Mouse (Mus musculus) lung, embryonic 16.5 days (tissue): ENCODE results near the gene Raver2. TPM values are rescaled to one million over a fixed set of nuclear protein-coding genes. Genes with fewer than 3 reads are reported as not detected.

Experiments used
- ATAC-seq: fragments of 200-750 bp; cut with Nextera tagmentation; 2 replicates; pipeline ENCODE4 v1.8.0; 2017; ENCODE audit warnings: low read depth, mild to moderate bottlenecking, moderate library complexity
- H3K27ac ChIP-seq: fragments of 300-500 bp; sonication (generic); 2 replicates; pipeline ENCODE4 v1.5.1; 2014; ENCODE audit warnings: mild to moderate bottlenecking, control low read depth, low read length
- H3K27me3 ChIP-seq: fragments of 300-500 bp; sonication (generic); 2 replicates; pipeline ENCODE4 v1.6.1; 2014; ENCODE audit warnings: low read depth, low read length, mixed read lengths; ENCODE audit not compliant: control insufficient read depth, insufficient read depth
- H3K36me3 ChIP-seq: fragments of 300-500 bp; sonication (generic); 2 replicates; pipeline ENCODE4 v1.6.1; 2014; ENCODE audit warnings: low read length; ENCODE audit not compliant: control insufficient read depth, insufficient read depth
- H3K4me1 ChIP-seq: fragments of 300-500 bp; sonication (generic); replicated peaks from 2 replicates; pipeline ENCODE4 v1.6.1; 2014; ENCODE audit warnings: low read length, mixed read lengths; ENCODE audit not compliant: control insufficient read depth, insufficient read depth
- H3K4me2 ChIP-seq: fragments of 300-500 bp; sonication (generic); 2 replicates; pipeline ENCODE4 v1.6.1; 2014; ENCODE audit warnings: low read depth, low read length, control low read depth
- H3K4me3 ChIP-seq: fragments of 300-500 bp; sonication (generic); 2 replicates; pipeline ENCODE4 v1.5.1; 2014; ENCODE audit warnings: mild to moderate bottlenecking, low read length, control low read depth
- H3K9ac ChIP-seq: fragments of 300-500 bp; sonication (generic); 2 replicates; pipeline ENCODE4 v1.6.1; 2014; ENCODE audit warnings: low read length, control low read depth
- H3K9me3 ChIP-seq: fragments of 300-500 bp; sonication (generic); 2 replicates; pipeline ENCODE4 v1.6.1; 2016; ENCODE audit warnings: low read length; ENCODE audit not compliant: control insufficient read depth
- WGBS: fragments of 180-500 bp; shearing (Covaris S2); extraction: QIAGEN DNeasy Blood & Tissue Kit; methylation state at CpG from one replicate; pipeline ENCODE4 v1.1.7; 2014; 5-methylcytosine and 5-hydroxymethylcytosine counted together
- polyA plus RNA-seq: library from polyadenylated mRNA; unstranded; fragments of >200 nt; fragmentation: Nextera tagmentation; extraction: Ambion mirVana; gene quantifications from 2 replicates; pipeline ENCODE4 v1.2.1, GENCODE M21; 2015

Gene Raver2
- polyA plus RNA-seq, result 13.8 and 14.5 TPM in 2 replicates

DNA sequence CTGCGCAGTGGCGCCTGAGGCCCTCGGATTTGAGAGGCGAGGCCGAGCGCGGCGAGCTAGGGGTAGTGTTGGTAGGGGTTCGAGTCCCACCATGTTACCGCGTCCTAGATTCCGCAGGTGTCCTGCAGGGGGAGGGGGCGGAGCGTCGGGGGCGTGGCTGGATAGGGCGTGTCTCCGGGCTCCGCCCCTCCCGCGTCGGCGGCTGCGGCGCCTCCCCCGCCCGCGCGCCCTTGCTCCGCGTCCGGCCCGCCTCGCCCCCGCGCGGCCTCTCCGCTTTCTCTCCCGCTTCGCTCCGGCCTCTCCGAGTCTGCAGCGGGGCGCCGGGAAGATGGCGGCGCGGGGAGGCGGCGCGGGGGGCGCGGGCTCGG is at the start of gene Raver2:
TSS of gene Raver2 (plus strand) at position 198 of the 368 bp plus-strand sequence.
- H3K4me1 ChIP-seq, result peaks cover 5% of the 10 kb centered on the region
- no peaks in the 10 kb centered on the region for H3K27me3 ChIP-seq
- 2% methylated on average over 29 of the region's 54 CpGs for WGBS
- H3K36me3 ChIP-seq, result no peaks in the 10 kb centered on the region
- peak within 1 kb of the TSS; percentile 85 for H3K9ac ChIP-seq
- peak within 1 kb of the TSS; percentile 87 for H3K4me3 ChIP-seq
- H3K4me2 ChIP-seq, result peak within 1 kb of the TSS; percentile 86
- H3K9me3 ChIP-seq, result no peaks in the 10 kb centered on the region
- peak within 1 kb of the TSS; percentile 69; the same call in 1 of the 2 replicates for H3K27ac ChIP-seq
- ATAC-seq, result peak; percentile 90

- Histone ChIP-seq H3K4me2 (no peak within 1 kb of the TSS), H3K4me1 (no peaks in the 10 kb centered on the region), H3K9me3 (peaks cover 2% of the 10 kb centered on the region; the same call in 1 of the 2 replicates), H3K36me3 (no peaks in the 10 kb centered on the region), H3K27me3 (no peaks in the 10 kb centered on the region), H3K27ac (no peak within 1 kb of the TSS), H3K4me3 (no peak within 1 kb of the TSS), H3K9ac (no peak within 1 kb of the TSS)
- ATAC-seq, result no peak
- 73% methylated on average over 4 of the region's 4 CpGs for WGBS
Observed at GRCm38 (mm10) chr4:101020596-101020995, 48.2 kb upstream of the Raver2 start, which contains the start of gene Gm10577. Gene Gm10577, minus strand, starts transcription at chr4:101020696.

DNA sequence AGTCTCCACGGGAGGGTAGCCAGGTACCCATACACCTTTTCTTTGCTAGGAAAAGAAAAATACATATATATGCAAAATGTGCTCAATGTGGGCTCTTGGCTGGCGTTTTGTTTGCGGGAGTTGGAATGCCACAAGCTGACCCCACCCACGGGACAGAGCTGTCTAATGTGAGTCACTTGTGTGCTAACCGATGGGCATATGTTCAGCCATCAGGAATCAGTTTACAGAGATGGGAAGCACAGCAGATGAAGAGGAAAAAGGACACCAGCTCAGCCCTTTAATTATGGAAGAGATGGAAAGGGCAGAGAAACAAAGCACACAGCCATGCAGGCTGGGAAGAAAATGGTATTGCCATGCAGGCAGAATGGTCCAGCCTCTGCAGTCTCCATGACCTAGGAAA is 42.2 kb upstream of the Raver2 start:
- Histone ChIP-seq H3K4me2 (no peak overlapping the region), H3K27ac (peak overlapping the region; percentile 43; the same call in 1 of the 2 replicates), H3K9ac (no peak overlapping the region), H3K36me3 (no peaks in the 10 kb centered on the region), H3K9me3 (no peaks in the 10 kb centered on the region), H3K4me1 (peaks cover 10% of the 10 kb centered on the region; the same call in 1 of the 2 replicates), H3K27me3 (no peaks in the 10 kb centered on the region), H3K4me3 (no peak overlapping the region)
- peak; percentile 11; the same call in 1 of the 2 replicates for ATAC-seq
- WGBS, result 54% methylated on average over 5 of the region's 5 CpGs

DNA sequence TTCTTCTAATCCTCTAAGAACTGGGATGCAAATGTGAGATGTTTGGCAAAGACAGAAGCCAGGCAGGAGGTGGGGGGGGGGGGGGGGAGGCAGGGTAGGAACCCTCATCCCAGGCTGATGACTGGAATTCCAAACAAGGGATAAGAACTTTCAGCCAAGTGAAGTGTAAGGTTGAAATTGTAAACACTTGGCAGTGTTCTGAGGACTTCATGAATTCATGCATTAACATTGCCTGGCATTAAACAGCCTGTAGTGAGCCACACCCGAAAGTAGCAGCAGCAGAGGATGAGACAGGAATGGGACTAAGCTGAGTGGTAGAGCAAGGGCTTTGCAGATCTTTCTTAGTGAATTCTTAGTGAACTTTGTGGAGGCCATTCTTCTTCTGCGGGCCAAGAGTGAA is 41.8 kb upstream of the Raver2 start:
- peak; percentile 80 for ATAC-seq
- Histone ChIP-seq H3K27me3 (no peaks in the 10 kb centered on the region), H3K4me2 (no peak overlapping the region), H3K4me1 (peaks cover 10% of the 10 kb centered on the region; the same call in 1 of the 2 replicates), H3K9ac (no peak overlapping the region), H3K4me3 (no peak overlapping the region), H3K36me3 (no peaks in the 10 kb centered on the region), H3K27ac (peak overlapping the region; percentile 77), H3K9me3 (no peaks in the 10 kb centered on the region)
- 46% methylated on average over 2 of the region's 2 CpGs for WGBS

GRCm38 (mm10) chr4:101027852-101028411 is 40.9 kb upstream of the Raver2 start:
- Histone ChIP-seq H3K36me3 (no peaks in the 10 kb centered on the region), H3K27me3 (no peaks in the 10 kb centered on the region), H3K4me3 (no peak overlapping the region), H3K9ac (no peak overlapping the region), H3K4me1 (peaks cover 10% of the 10 kb centered on the region; the same call in 1 of the 2 replicates), H3K27ac (no peak overlapping the region), H3K4me2 (no peak overlapping the region), H3K9me3 (no peaks in the 10 kb centered on the region)
- ATAC-seq, result peak; percentile 87
- WGBS, result 57% methylated on average over 9 of the region's 9 CpGs

DNA sequence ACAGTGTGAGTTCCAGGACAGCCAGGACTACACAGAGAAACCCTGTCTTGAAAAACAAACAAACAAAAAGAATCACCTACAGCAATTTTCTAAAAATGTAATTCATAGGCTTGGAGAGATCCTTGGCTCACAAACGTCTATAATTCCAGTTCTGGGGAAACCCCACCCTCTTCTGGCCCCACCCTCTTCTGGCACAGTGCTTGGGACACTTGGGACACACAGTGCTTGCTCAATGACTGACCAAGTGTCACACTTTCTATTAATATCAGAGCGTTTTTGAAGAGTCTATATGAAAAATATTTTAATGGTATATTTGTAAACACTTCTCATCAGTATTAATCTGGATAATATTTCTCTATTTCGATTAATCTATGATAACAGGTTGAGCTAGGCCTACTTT is 35.7 kb upstream of the Raver2 start:
- H3K9ac ChIP-seq, result no peak overlapping the region
- H3K4me1 ChIP-seq, result no peaks in the 10 kb centered on the region
- WGBS, result 57% methylated on average over 3 of the region's 3 CpGs
- H3K36me3 ChIP-seq, result no peaks in the 10 kb centered on the region
- no peak overlapping the region for H3K27ac ChIP-seq
- no peak overlapping the region for H3K4me2 ChIP-seq
- H3K9me3 ChIP-seq, result no peaks in the 10 kb centered on the region
- no peak overlapping the region for H3K4me3 ChIP-seq
- ATAC-seq, result peak; percentile 66; the same call in 1 of the 2 replicates
- no peaks in the 10 kb centered on the region for H3K27me3 ChIP-seq

DNA sequence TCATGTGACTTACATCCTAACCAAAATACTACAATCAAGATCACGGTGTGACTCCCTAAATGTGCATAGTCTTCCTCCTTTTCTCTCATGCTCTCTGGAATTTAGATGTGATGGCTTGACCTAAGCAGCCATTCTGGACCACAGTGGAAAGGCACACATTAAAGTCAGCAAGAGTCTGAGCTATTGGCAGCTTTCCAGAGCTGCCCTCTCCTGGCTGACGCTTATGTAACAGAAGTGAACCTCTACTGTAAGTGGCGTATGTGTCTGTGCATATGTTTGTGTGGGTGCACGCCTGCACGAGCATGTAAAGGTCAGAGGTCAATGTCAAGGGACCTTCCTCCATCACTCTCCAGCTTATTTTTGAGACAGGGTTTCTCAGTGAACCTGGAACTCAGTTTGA is 33.7 kb upstream of the Raver2 start:
- Histone ChIP-seq H3K4me1 (no peaks in the 10 kb centered on the region), H3K4me2 (no peak overlapping the region), H3K27ac (no peak overlapping the region), H3K27me3 (no peaks in the 10 kb centered on the region), H3K36me3 (no peaks in the 10 kb centered on the region), H3K9ac (no peak overlapping the region), H3K4me3 (no peak overlapping the region), H3K9me3 (no peaks in the 10 kb centered on the region)
- ATAC-seq, result peak; percentile 59; the same call in 1 of the 2 replicates
- 48% methylated on average over 5 of the region's 5 CpGs for WGBS

GRCm38 (mm10) chr4:101037156-101037555 is 31.6 kb upstream of the Raver2 start:
- H3K9me3 ChIP-seq, result no peaks in the 10 kb centered on the region
- H3K4me3 ChIP-seq, result no peak overlapping the region
- no peak for ATAC-seq
- no peak overlapping the region for H3K27ac ChIP-seq
- no peak overlapping the region for H3K9ac ChIP-seq
- H3K27me3 ChIP-seq, result no peaks in the 10 kb centered on the region
- no peaks in the 10 kb centered on the region for H3K36me3 ChIP-seq
- no peak overlapping the region for H3K4me2 ChIP-seq
- no peaks in the 10 kb centered on the region for H3K4me1 ChIP-seq
- WGBS, result 66% methylated on average over 7 of the region's 7 CpGs

GRCm38 (mm10) chr4:101043691-101044090 is 25.1 kb upstream of the Raver2 start:
- WGBS, result 55% methylated on average over 2 of the region's 2 CpGs

More at GRCm38 (mm10) chr4:101043691-101044090, 25.1 kb upstream of the Raver2 start:
- no peak overlapping the region for H3K4me2 ChIP-seq
- no peak overlapping the region for H3K9ac ChIP-seq
- ATAC-seq, result peak; percentile 88
- H3K4me3 ChIP-seq, result no peak overlapping the region
- H3K27me3 ChIP-seq, result no peaks in the 10 kb centered on the region
- 0 out of 2 replicates have a peak overlapping the region, but pooled peaks have one; percentile 44 for H3K27ac ChIP-seq
- no peaks in the 10 kb centered on the region for H3K36me3 ChIP-seq
- no peaks in the 10 kb centered on the region; the same call in 1 of the 2 replicates for H3K4me1 ChIP-seq
- no peaks in the 10 kb centered on the region for H3K9me3 ChIP-seq
